Mouse (Mus musculus): ENCODE data around the gene Olfr669.
"Not testable (repeated sequence)": the region's sequence is repeated elsewhere in the genome, so short reads cannot be mapped to it uniquely, and the experiment has no call there.

Gene Olfr669

DNA sequence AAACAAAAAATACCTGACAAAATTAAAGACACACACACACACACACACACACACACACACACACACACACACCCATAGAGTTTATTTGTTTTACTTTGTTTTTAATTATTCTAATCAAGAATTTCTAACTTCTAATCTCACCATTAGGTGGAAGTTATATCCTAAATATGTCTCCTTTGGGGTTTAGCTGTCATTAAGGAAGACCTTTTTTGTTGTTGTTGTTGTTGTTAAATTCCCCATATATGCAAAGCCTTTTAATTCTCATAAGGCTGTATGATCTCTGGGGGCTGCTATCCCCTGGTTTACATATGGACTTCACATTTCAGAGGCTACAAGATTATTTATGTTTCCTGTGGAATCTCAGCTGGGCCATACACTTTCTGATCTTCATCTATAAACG lies at the start of gene Olfr669:
Gene Olfr669, plus strand, starts transcription at position 301 of the 400 bp plus-strand sequence.
- DNase-seq (ENCODE audit: low spot score in 2 of 2): no peak

DNA sequence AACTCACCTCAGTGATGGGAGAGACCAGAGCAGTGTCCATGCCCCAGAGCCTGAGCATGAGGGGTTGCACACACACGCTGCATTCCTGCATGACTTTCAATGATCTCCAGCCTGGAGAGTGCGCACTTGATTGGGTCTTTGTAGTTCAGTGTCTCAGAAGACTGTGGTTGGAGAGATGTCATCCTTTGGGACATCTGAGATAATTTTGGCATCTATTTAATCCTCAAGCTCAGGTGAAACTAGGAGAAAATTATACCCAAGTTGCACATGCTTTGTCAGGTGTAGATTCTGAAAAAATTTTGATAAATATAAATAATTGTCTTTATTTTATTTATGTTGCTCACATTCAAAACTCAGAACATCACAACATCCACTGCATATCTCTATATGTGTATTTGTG lies 38.2 kb upstream of the Olfr669 start, which contains the start of gene Olfr666:
Gene Olfr666, minus strand, starts transcription at position 101 of the 400 bp plus-strand sequence.
- no peak for DNase-seq (ENCODE audit: low spot score in 2 of 2)

GRCm38 (mm10) chr7:104921382-104921781 lies 12.7 kb upstream of the Olfr669 start, which contains the start of gene Olfr667:
Olfr667 (minus strand) TSS chr7:104921482.
- no peak for DNase-seq (ENCODE audit: low spot score in 2 of 2)

DNA sequence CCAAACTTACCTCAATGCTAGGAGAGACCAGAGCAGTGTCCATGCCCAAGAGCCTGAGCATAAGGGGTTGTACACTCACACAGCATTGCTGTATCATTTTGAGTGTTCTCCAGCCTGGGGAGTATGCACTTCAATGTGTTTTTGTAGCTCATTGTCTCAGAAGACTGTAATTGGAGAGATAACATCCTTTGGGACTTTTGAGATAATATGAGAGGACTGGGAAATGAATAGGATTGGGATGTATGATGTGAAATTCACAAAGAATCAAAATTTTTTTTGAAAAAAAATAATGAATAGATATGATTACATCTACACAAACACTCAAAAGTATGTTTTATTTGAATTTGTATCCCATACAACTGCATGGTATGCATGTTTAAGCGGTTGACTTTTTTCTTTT lies 6.1 kb upstream of the Olfr669 start, which contains the start of gene Olfr668:
Gene Olfr668, minus strand, starts transcription at position 101 of the 400 bp plus-strand sequence.
- no peak for DNase-seq (ENCODE audit: low spot score in 2 of 2)

GRCm38 (mm10) chr7:104950234-104950633 lies 16.2 kb downstream of the Olfr669 start:
- not testable (repeated sequence) for DNase-seq (ENCODE audit: low spot score in 2 of 2)

GRCm38 (mm10) chr7:104962520-104962919 lies 28.5 kb downstream of the Olfr669 start, which contains the start of gene Olfr670:
Olfr670 (minus strand) TSS chr7:104962620.
- DNase-seq (ENCODE audit: low spot score in 2 of 2): no peak

- DNase-seq (ENCODE audit: low spot score in 2 of 2): not testable (repeated sequence)
These were observed 38.5 kb downstream of the Olfr669 start for GRCm38 (mm10) chr7:104972507-104972906.

- DNase-seq (ENCODE audit: low spot score in 2 of 2): no peak
These were observed 45.0 kb downstream of the Olfr669 start, which contains the start of gene Olfr671 for GRCm38 (mm10) chr7:104979026-104979425. Olfr671 (minus strand) TSS chr7:104979126.

All from right cerebral cortex, adult 2 months (tissue).